Mouse (Mus musculus): ENCODE measurements around the gene Sergef. TPM values are rescaled to one million over a fixed set of nuclear protein-coding genes. Genes with fewer than 3 reads are reported as not detected.

Gene Sergef
- polyA plus RNA-seq, 1 experiment: 44.9 TPM

GRCm38 (mm10) chr7:46565374-46565773 lies 74.2 kb downstream of the Sergef start:
- no peak overlapping the region for H3K27ac ChIP-seq (ENCODE audit: insufficient read depth, low read length)
- H3K4me3 ChIP-seq (ENCODE audit: insufficient read depth, low read length): no peak overlapping the region
- TF ChIP-seq POLR2A (IDR thresholded peaks at IDR 0.05; ENCODE audit: extremely low read depth, insufficient read depth, low read length) (no peak), CTCF (IDR thresholded peaks at IDR 0.05; ENCODE audit: extremely low read depth, insufficient read depth, low read length) (no peak)
- no peaks in the 10 kb centered on the region for H3K4me1 ChIP-seq (ENCODE audit: control insufficient read depth, insufficient read depth, low read length)

DNA sequence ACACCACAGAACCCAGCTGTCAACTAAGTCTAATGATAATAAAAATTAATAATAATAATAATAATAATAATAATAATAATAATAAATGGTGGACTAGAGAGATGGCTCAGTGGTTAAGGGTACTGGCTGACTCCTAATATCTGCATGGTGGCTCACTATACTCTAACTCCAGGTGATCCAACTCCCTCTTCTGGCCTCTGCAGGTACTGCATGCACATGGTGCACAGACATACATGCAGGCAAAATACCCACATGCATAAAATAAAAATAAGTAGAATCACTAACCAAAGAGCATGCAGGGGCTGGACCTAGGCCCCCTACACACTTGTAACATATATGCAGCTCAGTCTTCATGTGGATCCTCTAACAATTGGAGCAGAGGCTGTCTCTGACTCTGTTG lies 75.8 kb downstream of the Sergef start:
- no peak overlapping the region for H3K27ac ChIP-seq (ENCODE audit: insufficient read depth, low read length)
- no peak overlapping the region for H3K4me3 ChIP-seq (ENCODE audit: insufficient read depth, low read length)
- peaks cover 2% of the 10 kb centered on the region; the same call in 1 of the 2 replicates for H3K4me1 ChIP-seq (ENCODE audit: control insufficient read depth, insufficient read depth, low read length)
- TF ChIP-seq POLR2A (IDR thresholded peaks at IDR 0.05; ENCODE audit: extremely low read depth, insufficient read depth, low read length) (no peak), CTCF (IDR thresholded peaks at IDR 0.05; ENCODE audit: extremely low read depth, insufficient read depth, low read length) (peak; percentile 11; the same call in 1 of the 2 replicates)

GRCm38 (mm10) chr7:46560061-46560460 lies 79.5 kb downstream of the Sergef start:
- Histone ChIP-seq H3K4me3 (ENCODE audit: insufficient read depth, low read length) (no peak overlapping the region), H3K4me1 (ENCODE audit: control insufficient read depth, insufficient read depth, low read length) (peaks cover 2% of the 10 kb centered on the region; the same call in 1 of the 2 replicates), H3K27ac (ENCODE audit: insufficient read depth, low read length) (no peak overlapping the region)
- TF ChIP-seq CTCF (IDR thresholded peaks at IDR 0.05; ENCODE audit: extremely low read depth, insufficient read depth, low read length) (no peak), POLR2A (IDR thresholded peaks at IDR 0.05; ENCODE audit: extremely low read depth, insufficient read depth, low read length) (no peak)

DNA sequence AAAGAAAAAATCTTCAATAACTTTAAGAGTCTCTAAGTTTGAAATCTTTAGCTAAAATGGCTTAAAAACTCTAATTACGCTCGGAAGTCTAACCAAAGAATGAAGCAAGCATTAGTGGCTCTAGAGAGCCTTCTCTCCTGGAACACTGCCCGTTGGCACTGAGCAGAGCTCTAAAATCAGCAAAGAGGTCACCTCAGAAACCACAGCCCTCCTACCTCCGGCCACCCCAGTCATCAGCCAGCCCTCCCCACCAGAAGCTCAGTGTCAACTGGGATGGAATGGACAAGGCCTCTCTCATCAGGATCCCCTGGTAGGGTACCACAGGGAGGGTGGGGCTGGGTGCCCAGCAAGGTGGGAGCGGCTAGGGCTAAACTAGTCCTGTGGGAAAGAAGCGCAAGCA lies 80.0 kb downstream of the Sergef start:
- Histone ChIP-seq H3K27ac (ENCODE audit: insufficient read depth, low read length) (no peak overlapping the region), H3K4me1 (ENCODE audit: control insufficient read depth, insufficient read depth, low read length) (peaks cover 2% of the 10 kb centered on the region; the same call in 1 of the 2 replicates), H3K4me3 (ENCODE audit: insufficient read depth, low read length) (no peak overlapping the region)
- no peak for TF ChIP-seq POLR2A (IDR thresholded peaks at IDR 0.05; ENCODE audit: extremely low read depth, insufficient read depth, low read length)
- TF ChIP-seq CTCF (IDR thresholded peaks at IDR 0.05; ENCODE audit: extremely low read depth, insufficient read depth, low read length): no peak

DNA sequence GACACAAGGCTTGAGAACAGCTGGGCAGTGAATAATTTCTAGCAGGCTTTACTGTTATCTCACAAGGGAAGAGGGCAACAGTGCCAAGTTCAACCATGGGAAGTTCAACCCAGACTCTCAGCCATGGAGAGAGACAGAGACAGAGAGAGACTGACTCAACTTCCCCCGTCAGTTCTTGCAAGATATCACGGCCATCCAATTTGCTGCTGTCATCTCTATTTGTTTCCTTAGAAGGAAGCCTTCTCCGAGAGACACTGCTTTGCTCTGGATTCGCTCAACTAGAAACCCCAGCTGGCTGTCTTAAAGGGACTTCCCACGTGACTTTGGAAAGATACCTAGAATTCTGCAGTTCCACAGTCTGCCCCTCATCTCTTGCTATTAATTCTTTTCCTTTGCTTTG lies 80.6 kb downstream of the Sergef start:
- no peak overlapping the region for H3K27ac ChIP-seq (ENCODE audit: insufficient read depth, low read length)
- no peak for TF ChIP-seq POLR2A (IDR thresholded peaks at IDR 0.05; ENCODE audit: extremely low read depth, insufficient read depth, low read length)
- no peak for TF ChIP-seq CTCF (IDR thresholded peaks at IDR 0.05; ENCODE audit: extremely low read depth, insufficient read depth, low read length)
- H3K4me3 ChIP-seq (ENCODE audit: insufficient read depth, low read length): no peak overlapping the region
- H3K4me1 ChIP-seq (ENCODE audit: control insufficient read depth, insufficient read depth, low read length): peaks cover 2% of the 10 kb centered on the region; the same call in 1 of the 2 replicates

GRCm38 (mm10) chr7:46557996-46558395 lies 81.6 kb downstream of the Sergef start:
- TF ChIP-seq CTCF (IDR thresholded peaks at IDR 0.05; ENCODE audit: extremely low read depth, insufficient read depth, low read length): no peak
- TF ChIP-seq POLR2A (IDR thresholded peaks at IDR 0.05; ENCODE audit: extremely low read depth, insufficient read depth, low read length): no peak
- no peak overlapping the region for H3K4me3 ChIP-seq (ENCODE audit: insufficient read depth, low read length)
- peaks cover 2% of the 10 kb centered on the region; the same call in 1 of the 2 replicates for H3K4me1 ChIP-seq (ENCODE audit: control insufficient read depth, insufficient read depth, low read length)
- H3K27ac ChIP-seq (ENCODE audit: insufficient read depth, low read length): no peak overlapping the region

DNA sequence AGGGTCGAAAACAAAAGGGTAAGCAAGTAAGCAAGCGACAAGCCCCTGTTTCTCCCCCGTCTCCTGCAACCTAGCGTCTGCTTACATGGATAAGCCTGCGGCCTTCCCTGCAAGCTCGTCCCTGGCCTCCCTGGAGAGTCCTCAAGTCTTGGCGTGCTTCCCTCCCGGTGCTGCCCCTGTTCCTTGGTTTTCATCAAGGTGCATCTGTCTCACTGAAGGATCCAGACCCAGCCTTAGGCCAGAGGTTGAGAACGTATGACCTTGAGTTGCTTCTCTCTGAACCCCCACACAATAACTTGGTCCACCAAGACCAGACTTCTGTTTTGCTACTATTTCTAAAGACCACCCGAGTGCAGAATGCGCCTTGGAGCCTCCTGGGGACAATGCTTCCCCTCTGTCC lies 82.2 kb downstream of the Sergef start:
- Histone ChIP-seq H3K27ac (ENCODE audit: insufficient read depth, low read length) (no peak overlapping the region), H3K4me1 (ENCODE audit: control insufficient read depth, insufficient read depth, low read length) (peaks cover 2% of the 10 kb centered on the region; the same call in 1 of the 2 replicates), H3K4me3 (ENCODE audit: insufficient read depth, low read length) (no peak overlapping the region)
- no peak for TF ChIP-seq POLR2A (IDR thresholded peaks at IDR 0.05; ENCODE audit: extremely low read depth, insufficient read depth, low read length)
- TF ChIP-seq CTCF (IDR thresholded peaks at IDR 0.05; ENCODE audit: extremely low read depth, insufficient read depth, low read length): no peak

GRCm38 (mm10) chr7:46556358-46557118 lies 83.1 kb downstream of the Sergef start:
- no peak for TF ChIP-seq CTCF (IDR thresholded peaks at IDR 0.05; ENCODE audit: extremely low read depth, insufficient read depth, low read length)
- TF ChIP-seq POLR2A (IDR thresholded peaks at IDR 0.05; ENCODE audit: extremely low read depth, insufficient read depth, low read length): no peak
- Histone ChIP-seq H3K4me1 (ENCODE audit: control insufficient read depth, insufficient read depth, low read length) (peaks cover 4% of the 10 kb centered on the region), H3K4me3 (ENCODE audit: insufficient read depth, low read length) (no peak overlapping the region), H3K27ac (ENCODE audit: insufficient read depth, low read length) (no peak overlapping the region)

GRCm38 (mm10) chr7:46555731-46556130 lies 83.9 kb downstream of the Sergef start:
- H3K27ac ChIP-seq (ENCODE audit: insufficient read depth, low read length): no peak overlapping the region
- peaks cover 5% of the 10 kb centered on the region for H3K4me1 ChIP-seq (ENCODE audit: control insufficient read depth, insufficient read depth, low read length)
- H3K4me3 ChIP-seq (ENCODE audit: insufficient read depth, low read length): no peak overlapping the region
- TF ChIP-seq CTCF (IDR thresholded peaks at IDR 0.05; ENCODE audit: extremely low read depth, insufficient read depth, low read length): no peak
- TF ChIP-seq POLR2A (IDR thresholded peaks at IDR 0.05; ENCODE audit: extremely low read depth, insufficient read depth, low read length): no peak

- H3K4me1 ChIP-seq (ENCODE audit: control insufficient read depth, insufficient read depth, low read length): peaks cover 5% of the 10 kb centered on the region
- H3K27ac ChIP-seq (ENCODE audit: insufficient read depth, low read length): no peak overlapping the region
- H3K4me3 ChIP-seq (ENCODE audit: insufficient read depth, low read length): no peak overlapping the region
- no peak for TF ChIP-seq CTCF (IDR thresholded peaks at IDR 0.05; ENCODE audit: extremely low read depth, insufficient read depth, low read length)
- no peak for TF ChIP-seq POLR2A (IDR thresholded peaks at IDR 0.05; ENCODE audit: extremely low read depth, insufficient read depth, low read length)
Observed at GRCm38 (mm10) chr7:46554855-46555254, 84.8 kb downstream of the Sergef start.
